Comparison of ENCODE assay signal across 9 mouse cellular contexts in the genomic region with DNA sequence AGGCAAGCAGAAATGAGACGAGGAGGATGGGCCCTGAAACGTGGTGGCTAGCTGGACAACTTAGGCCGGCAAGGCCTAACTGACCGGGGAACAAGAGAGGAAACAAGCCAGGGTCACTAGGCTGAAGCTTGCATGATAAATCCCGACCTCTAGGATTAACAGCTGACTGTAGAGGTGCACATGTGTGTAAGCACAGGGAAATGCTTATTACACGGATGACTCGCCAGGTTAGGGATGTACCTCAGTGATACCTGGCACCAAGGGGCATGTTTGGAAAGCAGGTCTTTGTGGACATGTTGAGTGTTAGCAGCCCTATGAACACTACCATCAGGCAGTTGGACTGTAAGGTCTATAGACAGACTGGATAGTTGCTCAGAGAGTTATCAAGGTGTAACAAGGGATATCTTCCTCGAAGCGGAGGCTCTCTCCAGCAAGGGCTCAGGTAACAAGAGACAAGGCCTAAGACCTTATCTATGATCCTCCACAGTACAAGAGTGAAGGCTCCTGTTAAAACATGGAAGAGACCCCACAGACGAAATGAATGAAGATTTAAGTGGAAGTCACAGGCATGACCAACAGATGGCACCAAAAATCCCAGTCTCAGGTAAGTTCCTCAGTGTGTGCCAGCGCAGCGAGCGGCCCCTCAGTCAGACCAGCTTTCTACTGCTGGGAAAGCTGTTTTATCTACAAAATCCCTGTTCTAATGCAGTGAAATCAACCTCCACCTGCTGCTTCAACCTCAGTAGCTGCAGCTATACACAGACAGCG. TPM values are rescaled to one million over a fixed set of nuclear protein-coding genes. Genes with fewer than 3 reads are reported as not detected.
A peak's percentile ranks its signal among the peaks of the same experiment; 100 is the strongest.
DNase-seq lines count a peak whose midpoint lies in the region; ATAC-seq and TF ChIP-seq lines count a peak whose summit lies in the region.
"Had no signal": no experiment of that assay in that cellular context is flagged by ENCODE, and none has a peak within 500 bp of the region (broad histone marks: within the 10 kb centered on the region; RNA-seq: fewer than 3 reads in every experiment).

No protein-coding gene starts in this region.

- H3K4me2 ChIP-seq in lung, embryonic 14.5 days: no peak overlapping the region
- H3K4me2 ChIP-seq in hindbrain, embryonic 15.5 days: no peak overlapping the region
- no peak overlapping the region for H3K4me2 ChIP-seq in stomach, embryonic 14.5 days (replicated peaks; ENCODE audit: low read depth, low read length)

- no peaks in the 10 kb centered on the region for H3K4me1 ChIP-seq in cerebellum, adult 2 months (ENCODE audit: control insufficient read depth, insufficient read depth, low read length)
- H3K4me1 ChIP-seq in lung, embryonic 14.5 days (ENCODE audit: insufficient read depth): no peaks in the 10 kb centered on the region
- H3K4me1 ChIP-seq in hindbrain, embryonic 15.5 days (replicated peaks): no peaks in the 10 kb centered on the region
- H3K4me1 ChIP-seq in stomach, embryonic 14.5 days (ENCODE audit: control insufficient read depth, insufficient read depth, low read length): no peaks in the 10 kb centered on the region

- H3K9me3 ChIP-seq in lung, embryonic 14.5 days (ENCODE audit: low read depth, low read length): no peaks in the 10 kb centered on the region
- H3K9me3 ChIP-seq in hindbrain, embryonic 15.5 days: no peaks in the 10 kb centered on the region
- no peaks in the 10 kb centered on the region for H3K9me3 ChIP-seq in stomach, embryonic 14.5 days (ENCODE audit: control insufficient read depth, low read depth, low read length)

- H3K27me3 ChIP-seq in cerebellum, adult 2 months (ENCODE audit: control insufficient read depth, insufficient read depth, low read length): no peaks in the 10 kb centered on the region; the same call in 1 of the 2 replicates
- no peaks in the 10 kb centered on the region for H3K27me3 ChIP-seq in lung, embryonic 14.5 days (ENCODE audit: insufficient read depth, low read length)
- no peaks in the 10 kb centered on the region for H3K27me3 ChIP-seq in hindbrain, embryonic 15.5 days
- H3K27me3 ChIP-seq in stomach, embryonic 14.5 days (ENCODE audit: control insufficient read depth, insufficient read depth, low read length): no peaks in the 10 kb centered on the region

- no peak overlapping the region for H3K9ac ChIP-seq in lung, embryonic 14.5 days
- no peak overlapping the region for H3K9ac ChIP-seq in hindbrain, embryonic 15.5 days
- H3K9ac ChIP-seq in stomach, embryonic 14.5 days (replicated peaks; ENCODE audit: low read depth, low read length): no peak overlapping the region

- no peak for ATAC-seq in cerebellum, adult (ENCODE audit: insufficient number of reproducible peaks, low FRiP score, low TSS enrichment)
- ATAC-seq in lung, embryonic 14.5 days (ENCODE audit: insufficient read depth): peak; percentile 30; the same call in 1 of the 2 replicates
- peak; percentile 31; the same call in 1 of the 2 replicates for ATAC-seq in hindbrain, embryonic 15.5 days (ENCODE audit: low FRiP score, low read depth)
- ATAC-seq in stomach, embryonic 14.5 days (ENCODE audit: insufficient number of reproducible peaks, insufficient read depth, low FRiP score, low read depth): 0 out of 2 replicates have a peak, but pooled peaks have one; percentile 19

- H3K36me3 ChIP-seq in lung, embryonic 14.5 days (ENCODE audit: insufficient read depth): peaks cover 58% of the 10 kb centered on the region
- peaks cover 42% of the 10 kb centered on the region for H3K36me3 ChIP-seq in hindbrain, embryonic 15.5 days
- peaks cover 48% of the 10 kb centered on the region for H3K36me3 ChIP-seq in stomach, embryonic 14.5 days (ENCODE audit: control insufficient read depth, insufficient read depth, low read length)

- WGBS in cerebellum, adult 2 months: 68% methylated on average over 14 of the region's 14 CpGs
- WGBS in lung, embryonic 14.5 days: 75% methylated on average over 14 of the region's 14 CpGs
- WGBS in hindbrain, embryonic 15.5 days: 75% methylated on average over 14 of the region's 14 CpGs
- WGBS in stomach, embryonic 14.5 days: 79% methylated on average over 14 of the region's 14 CpGs

- H3K27ac ChIP-seq in cerebellum, adult 2 months (ENCODE audit: insufficient read depth, low read length): no peak overlapping the region
- no peak overlapping the region for H3K27ac ChIP-seq in lung, embryonic 14.5 days (ENCODE audit: low read depth)
- H3K27ac ChIP-seq in hindbrain, embryonic 15.5 days (replicated peaks): peak overlapping the region; percentile 12
- 0 out of 2 replicates have a peak overlapping the region, but pooled peaks have one; percentile 2 for H3K27ac ChIP-seq in stomach, embryonic 14.5 days (ENCODE audit: low read length)

- TF ChIP-seq POLR2A in cerebellum, adult 2 months (IDR thresholded peaks at IDR 0.05; ENCODE audit: borderline replicate concordance, insufficient read depth, low read length): no peak

- no peak for DNase-seq in cerebellum, adult 2 months
- peak; percentile 52 for DNase-seq in lung, embryonic 14.5 days
- no peak for DNase-seq in lung, postnatal 10 days
- DNase-seq in layer of hippocampus, adult 8-10 months (ENCODE audit: low spot score in 2 of 2): no peak
- no peak for DNase-seq in adrenal gland, postnatal 36 days
- DNase-seq: cerebellum, adult 11 months had no signal

- peak; percentile 14; the same call in 1 of the 2 replicates for TF ChIP-seq CTCF in cerebellum, adult 2 months (IDR thresholded peaks at IDR 0.05; ENCODE audit: borderline replicate concordance, insufficient read depth, low read depth, low read length)
- peak; percentile 43; the same call in 1 of the 2 replicates for TF ChIP-seq CTCF in lung, embryonic 14.5 days (IDR thresholded peaks at IDR 0.05; ENCODE audit: low read depth)

- H3K4me3 ChIP-seq in cerebellum, adult 2 months (replicated peaks; ENCODE audit: insufficient read depth, low read depth, low read length): no peak overlapping the region
- no peak overlapping the region for H3K4me3 ChIP-seq in lung, embryonic 14.5 days (ENCODE audit: low read depth, low read length)
- no peak overlapping the region for H3K4me3 ChIP-seq in hindbrain, embryonic 15.5 days
- no peak overlapping the region for H3K4me3 ChIP-seq in stomach, embryonic 14.5 days (ENCODE audit: low read depth, low read length)

RNA-seq across cellular contexts. Expression of a gene that starts 10.1 kb away (rescaled TPM):
- polyA plus RNA-seq in cerebellum, adult 2 months (2012; rRNA removed): 13.2 and 13.6 TPM in 2 replicates
- 9.8 and 15.5 TPM in 2 replicates for polyA plus RNA-seq in lung, embryonic 14.5 days (2014; fragmentation: Nextera tagmentation; extraction: Ambion mirVana)
- 19.4 and 19.8 TPM in 2 replicates for polyA plus RNA-seq in hindbrain, embryonic 15.5 days (2015; fragmentation: Nextera tagmentation; extraction: Ambion mirVana)
- polyA plus RNA-seq in stomach, embryonic 14.5 days (2014; fragmentation: Nextera tagmentation; extraction: Ambion mirVana): 11.9 and 15.1 TPM in 2 replicates
- total RNA-seq in layer of hippocampus, adult 8-10 months (2022): 10 to 100 TPM; 31.5 to 37.7 (median 34.2) TPM
- 10 to 100 TPM; 11.4 to 12.7 TPM for total RNA-seq in adrenal gland, postnatal 36 days (2021)

RNA-seq across cellular contexts. Expression of a gene that starts 13.2 kb away (rescaled TPM):
- polyA plus RNA-seq in cerebellum, adult 2 months (2012; rRNA removed): 188 and 209 TPM in 2 replicates
- 153 TPM in 2 replicates for polyA plus RNA-seq in lung, embryonic 14.5 days (2014; fragmentation: Nextera tagmentation; extraction: Ambion mirVana)
- 122 and 144 TPM in 2 replicates for polyA plus RNA-seq in hindbrain, embryonic 15.5 days (2015; fragmentation: Nextera tagmentation; extraction: Ambion mirVana)
- 150 and 152 TPM in 2 replicates for polyA plus RNA-seq in stomach, embryonic 14.5 days (2014; fragmentation: Nextera tagmentation; extraction: Ambion mirVana)
- 100 to 1,000 TPM; 190 to 204 (median 197) TPM for total RNA-seq in layer of hippocampus, adult 8-10 months (2022)
- 100 to 1,000 TPM; 213 to 224 TPM for total RNA-seq in adrenal gland, postnatal 36 days (2021)

RNA-seq across cellular contexts. Expression of a gene that starts 17.1 kb away (rescaled TPM):
- polyA plus RNA-seq in cerebellum, adult 2 months (2012; rRNA removed): 0.25 and 0.34 TPM in 2 replicates
- 0.26 TPM in 1 of 2 replicates, not detected in the other for polyA plus RNA-seq in lung, embryonic 14.5 days (2014; fragmentation: Nextera tagmentation; extraction: Ambion mirVana)
- 0.14 TPM in 1 of 2 replicates, not detected in the other for polyA plus RNA-seq in hindbrain, embryonic 15.5 days (2015; fragmentation: Nextera tagmentation; extraction: Ambion mirVana)
- polyA plus RNA-seq in stomach, embryonic 14.5 days (2014; fragmentation: Nextera tagmentation; extraction: Ambion mirVana): 0.65 and 1.1 TPM in 2 replicates
- 1 to 10 TPM in 2 of 4 experiments, not detected in 2; 2.6 to 3.6 TPM for total RNA-seq in layer of hippocampus, adult 8-10 months (2022)
- total RNA-seq in adrenal gland, postnatal 36 days (2021): not detected

RNA-seq across cellular contexts. Expression of a gene that starts 33.9 kb away (rescaled TPM):
- 0.35 and 0.52 TPM in 2 replicates for polyA plus RNA-seq in cerebellum, adult 2 months (2012; rRNA removed)
- polyA plus RNA-seq in lung, embryonic 14.5 days (2014; fragmentation: Nextera tagmentation; extraction: Ambion mirVana): 0.91 and 1.1 TPM in 2 replicates
- polyA plus RNA-seq in hindbrain, embryonic 15.5 days (2015; fragmentation: Nextera tagmentation; extraction: Ambion mirVana): 0.20 and 0.38 TPM in 2 replicates
- 0.35 and 0.38 TPM in 2 replicates for polyA plus RNA-seq in stomach, embryonic 14.5 days (2014; fragmentation: Nextera tagmentation; extraction: Ambion mirVana)
- 1 to 10 TPM in 2 of 4 experiments, under 1 TPM in 2; 0.51 to 3.5 (median 2.1) TPM for total RNA-seq in layer of hippocampus, adult 8-10 months (2022)
- total RNA-seq in adrenal gland, postnatal 36 days (2021): 1 to 10 TPM in 1 of 2 experiments, under 1 TPM in 1; 0.72 to 2.2 TPM

RNA-seq across cellular contexts. Expression of a gene that starts 43.6 kb away (rescaled TPM):
- polyA plus RNA-seq in cerebellum, adult 2 months (2012; rRNA removed): 1.8 and 3.0 TPM in 2 replicates
- polyA plus RNA-seq in lung, embryonic 14.5 days (2014; fragmentation: Nextera tagmentation; extraction: Ambion mirVana): 1.1 TPM in 2 replicates
- polyA plus RNA-seq in hindbrain, embryonic 15.5 days (2015; fragmentation: Nextera tagmentation; extraction: Ambion mirVana): 0.79 and 1.1 TPM in 2 replicates
- polyA plus RNA-seq in stomach, embryonic 14.5 days (2014; fragmentation: Nextera tagmentation; extraction: Ambion mirVana): 1.4 and 1.6 TPM in 2 replicates
- 1 to 10 TPM; 3.4 to 9.7 (median 6.0) TPM for total RNA-seq in layer of hippocampus, adult 8-10 months (2022)
- 1 to 10 TPM; 3.5 to 6.0 TPM for total RNA-seq in adrenal gland, postnatal 36 days (2021)

Comparison
In these comparisons a context has a peak if more than half of its experiments do, and no peak if none do; other contexts are left out.
1. H3K27ac ChIP-seq: peak in hindbrain, embryonic 15.5 days (single experiment) and stomach, embryonic 14.5 days (single experiment); none in cerebellum, adult 2 months (single experiment) and lung, embryonic 14.5 days (single experiment).